Mouse (Mus musculus): ENCODE results near the gene Usp15. TPM values are rescaled to one million over a fixed set of nuclear protein-coding genes. Genes with fewer than 3 reads are reported as not detected.

The Usp15 gene
- polyA plus RNA-seq, 1 experiment from 2014 or later: 59.2 TPM

- peaks cover 3% of the 10 kb centered on the region; the same call in 1 of the 2 replicates for H3K4me1 ChIP-seq (replicated peaks; ENCODE audit: insufficient read depth, low read length)
- ATAC-seq (replicated peaks; ENCODE audit: low FRiP score, low read depth) (no peak), DNase-seq (ENCODE audit: low spot score) (no peak)
- H3K27ac ChIP-seq: no peak overlapping the region
- no peak overlapping the region for H3K9ac ChIP-seq (ENCODE audit: low read depth, low read length)
- no peak overlapping the region for H3K4me3 ChIP-seq (replicated peaks; ENCODE audit: low read depth, low read length)
- H3K36me3 ChIP-seq (ENCODE audit: insufficient read depth, low read length): no peaks in the 10 kb centered on the region
- WGBS: 77% methylated on average over 2 of the region's 2 CpGs
- no peak for TF ChIP-seq CTCF (IDR thresholded peaks at IDR 0.05; ENCODE audit: low read depth)
- no peak overlapping the region for H3K4me2 ChIP-seq (ENCODE audit: low read length)
- H3K27me3 ChIP-seq (ENCODE audit: insufficient read depth, low read length): no peaks in the 10 kb centered on the region
- no peaks in the 10 kb centered on the region for H3K9me3 ChIP-seq (replicated peaks; ENCODE audit: low read length)
These were observed 109.9 kb downstream of the Usp15 start for GRCm38 (mm10) chr10:123086847-123087246.

DNA sequence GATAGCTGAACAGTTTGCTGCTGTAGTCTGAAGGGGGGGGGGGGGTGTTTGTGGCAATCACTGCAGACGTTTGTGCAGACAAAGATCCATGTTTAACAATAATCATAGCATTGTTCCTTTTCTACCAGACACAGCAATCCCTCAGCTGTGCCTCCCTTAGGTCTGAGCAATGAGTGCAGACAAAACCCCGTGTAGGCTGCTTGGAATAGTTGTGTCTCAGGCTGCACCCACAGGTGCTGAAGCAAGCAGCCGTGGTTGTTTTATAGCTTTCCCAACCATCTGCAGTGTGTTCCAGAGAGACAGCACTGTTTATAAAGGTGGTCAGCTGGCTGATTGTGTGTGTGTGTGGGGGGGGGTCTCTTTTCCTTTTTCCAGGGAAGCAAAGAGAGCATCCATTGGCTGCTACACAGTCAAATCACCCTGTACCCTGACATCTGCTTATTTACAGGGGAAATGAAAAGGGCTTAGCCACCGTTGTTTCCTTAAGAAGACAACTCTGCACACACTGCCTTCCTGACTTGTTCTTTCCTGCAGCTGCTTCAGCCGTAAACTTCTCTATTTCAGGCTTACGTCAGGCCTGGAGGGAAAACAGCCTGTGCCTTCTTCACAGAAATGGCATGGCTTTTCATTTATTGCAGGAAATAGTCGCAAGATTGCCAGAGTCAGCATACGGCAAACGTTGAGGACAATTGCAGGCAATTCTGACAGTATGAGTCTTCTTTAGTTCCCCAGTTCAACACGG lies 111.7 kb downstream of the Usp15 start:
- Histone ChIP-seq H3K9me3 (replicated peaks; ENCODE audit: low read length) (no peaks in the 10 kb centered on the region), H3K27ac (no peak overlapping the region), H3K4me3 (replicated peaks; ENCODE audit: low read depth, low read length) (no peak overlapping the region), H3K36me3 (ENCODE audit: insufficient read depth, low read length) (no peaks in the 10 kb centered on the region), H3K9ac (ENCODE audit: low read depth, low read length) (no peak overlapping the region), H3K4me2 (ENCODE audit: low read length) (no peak overlapping the region), H3K27me3 (ENCODE audit: insufficient read depth, low read length) (no peaks in the 10 kb centered on the region), H3K4me1 (replicated peaks; ENCODE audit: insufficient read depth, low read length) (peaks cover 3% of the 10 kb centered on the region; the same call in 1 of the 2 replicates)
- 26% methylated on average over 10 of the region's 10 CpGs for WGBS
- ATAC-seq (replicated peaks; ENCODE audit: low FRiP score, low read depth) (no peak), DNase-seq (ENCODE audit: low spot score) (no peak)
- no peak for TF ChIP-seq CTCF (IDR thresholded peaks at IDR 0.05; ENCODE audit: low read depth)

- 61% methylated on average over 9 of the region's 9 CpGs for WGBS
- Histone ChIP-seq H3K36me3 (ENCODE audit: insufficient read depth, low read length) (no peaks in the 10 kb centered on the region), H3K4me1 (replicated peaks; ENCODE audit: insufficient read depth, low read length) (peaks cover 3% of the 10 kb centered on the region; the same call in 1 of the 2 replicates), H3K4me3 (replicated peaks; ENCODE audit: low read depth, low read length) (no peak overlapping the region), H3K9me3 (replicated peaks; ENCODE audit: low read length) (no peaks in the 10 kb centered on the region), H3K4me2 (ENCODE audit: low read length) (no peak overlapping the region), H3K27me3 (ENCODE audit: insufficient read depth, low read length) (no peaks in the 10 kb centered on the region), H3K27ac (no peak overlapping the region), H3K9ac (ENCODE audit: low read depth, low read length) (no peak overlapping the region)
- DNase-seq (ENCODE audit: low spot score): no peak
- no peak for ATAC-seq (replicated peaks; ENCODE audit: low FRiP score, low read depth)
- TF ChIP-seq CTCF (IDR thresholded peaks at IDR 0.05; ENCODE audit: low read depth): no peak
These were observed 112.5 kb downstream of the Usp15 start for GRCm38 (mm10) chr10:123084307-123084706.

DNA sequence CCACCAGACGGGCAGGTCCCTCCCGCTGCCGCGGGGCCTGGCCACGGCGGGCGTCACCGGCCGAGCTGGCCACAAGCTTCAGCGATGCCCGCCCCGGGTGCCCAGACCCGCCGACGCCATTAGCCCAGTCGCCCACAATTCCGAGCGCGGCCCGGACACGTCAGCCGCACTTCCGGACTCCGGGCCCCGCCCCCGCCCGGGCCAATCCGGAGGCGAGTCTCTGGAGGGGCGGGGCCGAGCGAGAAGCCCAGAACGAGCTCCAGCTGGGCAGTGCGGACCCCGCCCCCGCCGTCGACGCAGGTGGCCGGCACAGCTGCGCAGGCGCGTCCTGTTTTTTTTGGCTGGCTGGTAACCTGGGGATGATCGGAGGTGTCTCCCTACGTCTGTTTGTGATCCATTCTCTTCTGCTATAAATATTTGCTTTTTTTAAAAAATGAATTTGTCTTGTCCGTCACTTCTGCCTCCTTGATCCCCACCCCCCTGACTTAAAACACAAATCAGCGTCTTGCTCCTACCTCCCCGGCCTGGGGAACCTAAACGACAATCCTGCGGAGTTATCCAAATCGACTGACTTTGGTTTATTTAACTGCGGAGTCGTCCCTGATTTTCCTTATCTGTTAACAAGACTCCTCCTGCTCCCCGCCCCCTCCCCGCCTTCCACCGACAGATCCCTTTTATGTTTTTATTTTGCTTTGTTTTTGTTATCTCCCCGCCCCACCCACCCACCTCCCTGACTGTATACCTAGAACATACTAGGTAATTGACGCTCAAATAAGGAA lies 120.4 kb downstream of the Usp15 start, which contains the start of gene Mon2:
Mon2 (minus strand) TSS at position 261 of the 779 bp plus-strand sequence.
- no peaks in the 10 kb centered on the region for H3K27me3 ChIP-seq (ENCODE audit: insufficient read depth, low read length)
- H3K36me3 ChIP-seq (ENCODE audit: insufficient read depth, low read length): no peaks in the 10 kb centered on the region
- no peaks in the 10 kb centered on the region for H3K9me3 ChIP-seq (replicated peaks; ENCODE audit: low read length)
- H3K4me3 ChIP-seq (replicated peaks; ENCODE audit: low read depth, low read length): peak within 1 kb of the TSS; percentile 93
- no peak for TF ChIP-seq CTCF (IDR thresholded peaks at IDR 0.05; ENCODE audit: low read depth)
- under 1% methylated on average over 58 of the region's 58 CpGs for WGBS
- ATAC-seq (replicated peaks; ENCODE audit: low FRiP score, low read depth) (peak; percentile 99), DNase-seq (ENCODE audit: low spot score) (peak; percentile 97)
- H3K4me1 ChIP-seq (replicated peaks; ENCODE audit: insufficient read depth, low read length): no peaks in the 10 kb centered on the region
- H3K4me2 ChIP-seq (ENCODE audit: low read length): peak within 1 kb of the TSS; percentile 73
- peak within 1 kb of the TSS; percentile 88 for H3K27ac ChIP-seq
- H3K9ac ChIP-seq (ENCODE audit: low read depth, low read length): peak within 1 kb of the TSS; percentile 98

GRCm38 (mm10) chr10:123075751-123076242 lies 121.0 kb downstream of the Usp15 start:
- DNase-seq (ENCODE audit: low spot score) (peak; percentile 40), ATAC-seq (replicated peaks; ENCODE audit: low FRiP score, low read depth) (peak; percentile 75)
- no peaks in the 10 kb centered on the region for H3K9me3 ChIP-seq (replicated peaks; ENCODE audit: low read length)
- no peaks in the 10 kb centered on the region for H3K36me3 ChIP-seq (ENCODE audit: insufficient read depth, low read length)
- H3K4me3 ChIP-seq (replicated peaks; ENCODE audit: low read depth, low read length): peak overlapping the region; percentile 93
- under 1% methylated on average over 34 of the region's 48 CpGs for WGBS
- H3K27ac ChIP-seq: peak overlapping the region; percentile 88
- H3K4me2 ChIP-seq (ENCODE audit: low read length): peak overlapping the region; percentile 73
- no peaks in the 10 kb centered on the region for H3K27me3 ChIP-seq (ENCODE audit: insufficient read depth, low read length)
- TF ChIP-seq CTCF (IDR thresholded peaks at IDR 0.05; ENCODE audit: low read depth): no peak
- peak overlapping the region; percentile 98 for H3K9ac ChIP-seq (ENCODE audit: low read depth, low read length)
- H3K4me1 ChIP-seq (replicated peaks; ENCODE audit: insufficient read depth, low read length): no peaks in the 10 kb centered on the region

DNA sequence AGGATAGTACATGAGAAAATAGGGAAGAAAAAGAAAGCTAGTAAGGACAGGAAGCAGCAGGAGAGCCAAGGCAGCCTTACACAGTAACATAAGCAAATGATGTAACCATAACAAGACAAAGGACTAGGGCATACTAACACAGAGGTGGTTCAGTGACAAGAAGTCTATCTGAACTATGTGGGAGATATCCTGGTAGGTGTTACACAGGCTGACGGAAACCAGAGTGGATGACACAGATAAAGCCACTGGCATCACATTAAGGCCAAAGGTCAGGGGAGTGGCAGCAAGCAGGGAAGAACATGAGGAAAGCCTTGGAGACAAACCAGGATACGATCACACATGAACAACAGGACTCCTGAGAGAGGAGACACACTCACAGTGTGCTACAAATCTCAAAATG lies 124.8 kb downstream of the Usp15 start:
- no peaks in the 10 kb centered on the region for H3K9me3 ChIP-seq (replicated peaks; ENCODE audit: low read length)
- no peak overlapping the region for H3K4me2 ChIP-seq (ENCODE audit: low read length)
- H3K4me1 ChIP-seq (replicated peaks; ENCODE audit: insufficient read depth, low read length): no peaks in the 10 kb centered on the region
- no peak overlapping the region for H3K9ac ChIP-seq (ENCODE audit: low read depth, low read length)
- DNase-seq (ENCODE audit: low spot score): no peak
- WGBS: 82% methylated on average over 2 of the region's 2 CpGs
- H3K4me3 ChIP-seq (replicated peaks; ENCODE audit: low read depth, low read length): no peak overlapping the region
- no peak overlapping the region for H3K27ac ChIP-seq
- no peak for ATAC-seq (replicated peaks; ENCODE audit: low FRiP score, low read depth)
- H3K36me3 ChIP-seq (ENCODE audit: insufficient read depth, low read length): 0 out of 2 replicates have a peak, but pooled peaks cover 5% of the 10 kb centered on the region
- no peaks in the 10 kb centered on the region for H3K27me3 ChIP-seq (ENCODE audit: insufficient read depth, low read length)
- no peak for TF ChIP-seq CTCF (IDR thresholded peaks at IDR 0.05; ENCODE audit: low read depth)
